Mouse (Mus musculus) R1 (cell line): Measurements from ENCODE around the gene Rbpj.

Experiments used
- DNase-seq: peaks from one replicate; pipeline ENCODE4 v3.0.0-alpha.2; 2018; ENCODE audit warnings: low read depth, low spot score

Gene Rbpj

GRCm38 (mm10) chr5:53465883-53466282, at the start of gene Rbpj:
Rbpj (plus strand) TSS chr5:53466152.
- DNase-seq, result no peak

GRCm38 (mm10) chr5:53420777-53421176, 45.2 kb upstream of the Rbpj start:
- DNase-seq, result no peak

GRCm38 (mm10) chr5:53421291-53421690, 44.7 kb upstream of the Rbpj start:
- DNase-seq, result no peak

GRCm38 (mm10) chr5:53427411-53427810, 38.5 kb upstream of the Rbpj start:
- no peak for DNase-seq

GRCm38 (mm10) chr5:53429683-53430477, 36.1 kb upstream of the Rbpj start:
- no peak for DNase-seq

- DNase-seq, result no peak
These were observed 33.5 kb upstream of the Rbpj start for GRCm38 (mm10) chr5:53432451-53432850.

- no peak for DNase-seq
These were observed 28.9 kb upstream of the Rbpj start for GRCm38 (mm10) chr5:53436905-53437632.

GRCm38 (mm10) chr5:53437767-53438166, 28.2 kb upstream of the Rbpj start:
- DNase-seq, result peak; percentile 57

GRCm38 (mm10) chr5:53438268-53438667, 27.7 kb upstream of the Rbpj start:
- no peak for DNase-seq

GRCm38 (mm10) chr5:53439655-53440054, 26.3 kb upstream of the Rbpj start:
- DNase-seq, result no peak

GRCm38 (mm10) chr5:53444030-53444429, 21.9 kb upstream of the Rbpj start:
- DNase-seq, result no peak

- DNase-seq, result peak; percentile 52
These were observed 15.0 kb upstream of the Rbpj start for GRCm38 (mm10) chr5:53450945-53451344.

GRCm38 (mm10) chr5:53451829-53452228, 14.1 kb upstream of the Rbpj start:
- DNase-seq, result peak; percentile 30

- DNase-seq, result no peak
These were observed 13.0 kb upstream of the Rbpj start for GRCm38 (mm10) chr5:53452920-53453319.

GRCm38 (mm10) chr5:53454706-53455105, 11.2 kb upstream of the Rbpj start:
- DNase-seq, result no peak

GRCm38 (mm10) chr5:53455459-53455858, 10.5 kb upstream of the Rbpj start:
- no peak for DNase-seq

- DNase-seq, result no peak
These were observed 5.8 kb upstream of the Rbpj start for GRCm38 (mm10) chr5:53460196-53460595.

- no peak for DNase-seq
These were observed 2.6 kb upstream of the Rbpj start for GRCm38 (mm10) chr5:53463098-53464018.

- DNase-seq, result peak; percentile 99
These were observed 726 bp downstream of the Rbpj start for GRCm38 (mm10) chr5:53466422-53467333.

GRCm38 (mm10) chr5:53467602-53468001, 1.6 kb downstream of the Rbpj start:
- DNase-seq, result peak; percentile 94

- DNase-seq, result peak; percentile 54
These were observed 2.4 kb downstream of the Rbpj start for GRCm38 (mm10) chr5:53468366-53468765.
